7 mouse cellular contexts compared by ENCODE assay signal in genomic region chr10:122815094-122815493, GRCm38 (mm10).
A peak's percentile ranks its signal among the peaks of the same experiment; 100 is the strongest.
DNase-seq lines count a peak whose midpoint lies in the region; ATAC-seq and TF ChIP-seq lines count a peak whose summit lies in the region.

No protein-coding gene starts in this region.

- ATAC-seq in heart, postnatal 0 days (ENCODE audit: insufficient read depth, low read depth) = peak; percentile 82

- DNase-seq in 3134 (ENCODE audit: extremely low read depth, insufficient read length, low spot score) (peak; percentile 67), 3T3-L1 (ENCODE audit: low read depth, low spot score) (peak; percentile 80)
- DNase-seq in cerebellum, adult 18-20 months = peak; percentile 68 to 82
- DNase-seq in heart, postnatal 0 days (ENCODE audit: low spot score) = peak; percentile 41
- DNase-seq in kidney, postnatal 25 days = peak; percentile 66 to 80
- DNase-seq in lung, postnatal 4 days = peak; percentile 78 to 87
- DNase-seq in splenic B cell, adult 2 months (ENCODE audit: low read depth, low spot score) = peak; percentile 41

- H3K27ac ChIP-seq in heart, postnatal 0 days (ENCODE audit: low read depth) = peak overlapping the region; percentile 4; the same call in 1 of the 2 replicates

- no peaks in the 10 kb centered on the region for H3K27me3 ChIP-seq in heart, postnatal 0 days (ENCODE audit: control insufficient read depth, insufficient read depth, low read length)
- H3K27me3 ChIP-seq in splenic B cell, adult 2 months (ENCODE audit: control insufficient read depth, insufficient read depth, low read length, poor library complexity, severe bottlenecking) = no peaks in the 10 kb centered on the region

- H3K4me3 ChIP-seq in heart, postnatal 0 days (ENCODE audit: low read depth, low read length) = no peak overlapping the region

- no peak for TF ChIP-seq EP300 in heart, postnatal 0 days (IDR thresholded peaks at IDR 0.05; ENCODE audit: low read depth)

- no peak for TF ChIP-seq CTCF in heart, postnatal 0 days (IDR thresholded peaks at IDR 0.05; ENCODE audit: low read depth)

- H3K36me3 ChIP-seq in heart, postnatal 0 days (replicated peaks; ENCODE audit: control insufficient read depth, insufficient read depth, low read length) = no peaks in the 10 kb centered on the region
- H3K36me3 ChIP-seq in splenic B cell, adult 2 months (ENCODE audit: control insufficient read depth, insufficient read depth, low read length, poor library complexity, severe bottlenecking) = no peaks in the 10 kb centered on the region

- no peaks in the 10 kb centered on the region for H3K9me3 ChIP-seq in heart, postnatal 0 days (replicated peaks; ENCODE audit: control insufficient read depth, low read length)

- 54% methylated on average over 14 of the region's 14 CpGs for WGBS in heart, postnatal 0 days

- peak overlapping the region; percentile 35; the same call in 1 of the 2 replicates for H3K4me2 ChIP-seq in heart, postnatal 0 days (ENCODE audit: low read depth, low read length)

- H3K4me1 ChIP-seq in heart, postnatal 0 days (ENCODE audit: control insufficient read depth, insufficient read depth) = peaks cover 10% of the 10 kb centered on the region

- 0 out of 2 replicates have a peak overlapping the region, but pooled peaks have one; percentile 18 for H3K9ac ChIP-seq in heart, postnatal 0 days (replicated peaks; ENCODE audit: low read depth, low read length)
